In the genomic region with DNA sequence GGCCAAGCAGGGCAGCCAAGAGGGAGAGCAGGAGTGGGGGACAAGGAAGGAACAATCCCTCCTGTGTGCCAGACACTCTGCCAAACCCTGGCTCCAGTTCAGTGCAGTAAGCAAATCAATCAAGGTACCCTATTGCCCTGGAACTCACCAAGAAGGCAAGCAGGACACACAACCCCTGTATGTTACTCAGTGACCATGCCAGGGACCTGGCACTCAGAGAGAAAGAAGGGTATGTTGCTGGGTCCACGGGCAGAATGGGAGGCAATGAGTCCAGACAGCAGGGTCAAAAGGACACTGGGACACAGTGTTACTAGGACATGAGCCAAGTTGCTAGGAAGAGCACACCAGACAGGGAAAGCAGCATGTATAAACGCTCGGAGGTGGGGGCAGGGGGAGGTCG, we compare ENCODE assay signal across 15 mouse cellular contexts. TPM values are rescaled to one million over a fixed set of nuclear protein-coding genes. Genes with fewer than 3 reads are reported as not detected.
DNase-seq lines count a peak whose midpoint lies in the region; ATAC-seq and TF ChIP-seq lines count a peak whose summit lies in the region.
"Had no signal": no experiment of that assay in that cellular context is flagged by ENCODE, and none has a peak within 500 bp of the region (broad histone marks: within the 10 kb centered on the region; RNA-seq: fewer than 3 reads in every experiment).

No protein-coding gene starts in this region.

- H3K4me1 ChIP-seq in heart, postnatal 0 days (ENCODE audit: control insufficient read depth, insufficient read depth), result peaks cover 11% of the 10 kb centered on the region; the same call in 1 of the 2 replicates
- no peaks in the 10 kb centered on the region for H3K4me1 ChIP-seq in heart, embryonic 12.5 days (replicated peaks)
- peaks cover 6% of the 10 kb centered on the region; the same call in 1 of the 2 replicates for H3K4me1 ChIP-seq in liver, embryonic 13.5 days (replicated peaks)
- no peaks in the 10 kb centered on the region for H3K4me1 ChIP-seq in liver, embryonic 12.5 days
- peaks cover 2% of the 10 kb centered on the region; the same call in 1 of the 2 replicates for H3K4me1 ChIP-seq in hindbrain, embryonic 16.5 days (ENCODE audit: control insufficient read depth, insufficient read depth, low read depth, low read length)

- TF ChIP-seq CTCF in heart, postnatal 0 days (IDR thresholded peaks at IDR 0.05; ENCODE audit: low read depth), result no peak

- H3K9me3 ChIP-seq in heart, postnatal 0 days (replicated peaks; ENCODE audit: control insufficient read depth, low read length), result no peaks in the 10 kb centered on the region
- H3K9me3 ChIP-seq in heart, embryonic 12.5 days (replicated peaks), result no peaks in the 10 kb centered on the region
- H3K9me3 ChIP-seq in liver, embryonic 13.5 days (replicated peaks), result no peaks in the 10 kb centered on the region
- no peaks in the 10 kb centered on the region for H3K9me3 ChIP-seq in liver, embryonic 12.5 days (replicated peaks)
- H3K9me3 ChIP-seq in hindbrain, embryonic 16.5 days (ENCODE audit: control insufficient read depth, low read length), result no peaks in the 10 kb centered on the region
- H3K9me3 ChIP-seq: embryonic facial prominence, embryonic 12.5 days; limb, embryonic 12.5 days; midbrain, embryonic 13.5 days had no signal

- no peaks in the 10 kb centered on the region for H3K36me3 ChIP-seq in heart, postnatal 0 days (replicated peaks; ENCODE audit: control insufficient read depth, insufficient read depth, low read length)
- no peaks in the 10 kb centered on the region for H3K36me3 ChIP-seq in heart, embryonic 12.5 days
- H3K36me3 ChIP-seq in liver, embryonic 13.5 days, result no peaks in the 10 kb centered on the region
- H3K36me3 ChIP-seq in liver, embryonic 12.5 days, result no peaks in the 10 kb centered on the region
- no peaks in the 10 kb centered on the region for H3K36me3 ChIP-seq in hindbrain, embryonic 16.5 days (ENCODE audit: control insufficient read depth, insufficient read depth, low read length)
- H3K36me3 ChIP-seq: embryonic facial prominence, embryonic 12.5 days; limb, embryonic 12.5 days; midbrain, embryonic 13.5 days had no signal

- no peak for TF ChIP-seq EP300 in heart, postnatal 0 days (IDR thresholded peaks at IDR 0.05; ENCODE audit: low read depth)

- H3K27ac ChIP-seq in heart, postnatal 0 days (ENCODE audit: low read depth), result no peak overlapping the region
- no peak overlapping the region for H3K27ac ChIP-seq in heart, embryonic 12.5 days (ENCODE audit: poor library complexity, severe bottlenecking)
- no peak overlapping the region for H3K27ac ChIP-seq in liver, embryonic 13.5 days
- H3K27ac ChIP-seq in liver, embryonic 12.5 days, result no peak overlapping the region
- no peak overlapping the region for H3K27ac ChIP-seq in hindbrain, embryonic 16.5 days (ENCODE audit: low read depth, low read length)
- H3K27ac ChIP-seq: embryonic facial prominence, embryonic 12.5 days; limb, embryonic 12.5 days; macrophage; midbrain, embryonic 13.5 days had no signal

- no peak overlapping the region for H3K9ac ChIP-seq in heart, postnatal 0 days (replicated peaks; ENCODE audit: low read depth, low read length)
- no peak overlapping the region for H3K9ac ChIP-seq in heart, embryonic 12.5 days
- no peak overlapping the region for H3K9ac ChIP-seq in liver, embryonic 13.5 days
- no peak overlapping the region for H3K9ac ChIP-seq in liver, embryonic 12.5 days
- no peak overlapping the region for H3K9ac ChIP-seq in hindbrain, embryonic 16.5 days (ENCODE audit: low read depth, low read length)
- H3K9ac ChIP-seq: embryonic facial prominence, embryonic 12.5 days; limb, embryonic 12.5 days; midbrain, embryonic 13.5 days had no signal

- peak; percentile 46 for DNase-seq in heart, postnatal 0 days (ENCODE audit: low spot score)
- DNase-seq in liver, embryonic 13.5 days, result no peak
- DNase-seq in kidney, postnatal 36 days, result peak; percentile 63 to 83
- no peak for DNase-seq in right cerebral cortex, adult 18-20 months
- no peak for DNase-seq in thymus, postnatal 10 days (ENCODE audit: low spot score in 2 of 2)
- DNase-seq: adrenal gland, postnatal 14 days; cerebellum, postnatal 36 days had no signal

- H3K27me3 ChIP-seq in heart, postnatal 0 days (ENCODE audit: control insufficient read depth, insufficient read depth, low read length), result no peaks in the 10 kb centered on the region
- H3K27me3 ChIP-seq in heart, embryonic 12.5 days (replicated peaks), result no peaks in the 10 kb centered on the region; the same call in 1 of the 2 replicates
- H3K27me3 ChIP-seq in liver, embryonic 13.5 days, result no peaks in the 10 kb centered on the region
- H3K27me3 ChIP-seq in liver, embryonic 12.5 days (replicated peaks), result no peaks in the 10 kb centered on the region
- H3K27me3 ChIP-seq in hindbrain, embryonic 16.5 days (replicated peaks; ENCODE audit: control insufficient read depth, insufficient read depth, low read length), result no peaks in the 10 kb centered on the region
- H3K27me3 ChIP-seq: embryonic facial prominence, embryonic 12.5 days; limb, embryonic 12.5 days; midbrain, embryonic 13.5 days had no signal

- peak; percentile 60 for ATAC-seq in heart, postnatal 0 days (ENCODE audit: insufficient read depth, low read depth)
- no peak for ATAC-seq in heart, embryonic 12.5 days (ENCODE audit: insufficient number of reproducible peaks, low FRiP score)
- peak; percentile 33; the same call in 1 of the 2 replicates for ATAC-seq in liver, embryonic 13.5 days (ENCODE audit: low read depth)
- no peak for ATAC-seq in liver, embryonic 12.5 days
- peak; percentile 75 for ATAC-seq in hindbrain, embryonic 16.5 days
- ATAC-seq: midbrain, embryonic 13.5 days had no signal

- H3K4me3 ChIP-seq in heart, postnatal 0 days (ENCODE audit: low read depth, low read length), result no peak overlapping the region
- H3K4me3 ChIP-seq in heart, embryonic 12.5 days, result no peak overlapping the region
- no peak overlapping the region for H3K4me3 ChIP-seq in liver, embryonic 13.5 days (replicated peaks)
- no peak overlapping the region for H3K4me3 ChIP-seq in liver, embryonic 12.5 days
- H3K4me3 ChIP-seq in hindbrain, embryonic 16.5 days (ENCODE audit: low read length), result no peak overlapping the region
- H3K4me3 ChIP-seq: embryonic facial prominence, embryonic 12.5 days; limb, embryonic 12.5 days; midbrain, embryonic 13.5 days had no signal

- WGBS in heart, postnatal 0 days, result 16% methylated on average over 4 of the region's 4 CpGs
- WGBS in heart, embryonic 12.5 days, result 57% methylated on average over 4 of the region's 4 CpGs
- WGBS in liver, embryonic 13.5 days (ENCODE audit: insufficient replicate concordance), result 39% methylated on average over 4 of the region's 4 CpGs
- 41% methylated on average over 4 of the region's 4 CpGs for WGBS in liver, embryonic 12.5 days (ENCODE audit: insufficient replicate concordance)
- 59% methylated on average over 4 of the region's 4 CpGs for WGBS in hindbrain, embryonic 16.5 days

- no peak overlapping the region for H3K4me2 ChIP-seq in heart, postnatal 0 days (ENCODE audit: low read depth, low read length)
- H3K4me2 ChIP-seq in heart, embryonic 12.5 days, result no peak overlapping the region
- H3K4me2 ChIP-seq in liver, embryonic 13.5 days, result no peak overlapping the region
- H3K4me2 ChIP-seq in liver, embryonic 12.5 days, result no peak overlapping the region
- no peak overlapping the region for H3K4me2 ChIP-seq in hindbrain, embryonic 16.5 days (ENCODE audit: low read length)
- H3K4me2 ChIP-seq: embryonic facial prominence, embryonic 12.5 days; limb, embryonic 12.5 days; midbrain, embryonic 13.5 days had no signal

RNA-seq across cellular contexts. Expression of a gene that starts 14.7 kb away (rescaled TPM):
- 1.7 TPM in 1 of 2 replicates, not detected in the other for total RNA-seq in heart, postnatal 0 days (2014; rRNA removed; ENCODE audit: low replicate concordance)
- polyA plus RNA-seq in heart, postnatal 0 days (2015; fragmentation: Nextera tagmentation; extraction: Ambion mirVana), result 0.10 and 0.12 TPM in 2 replicates
- polyA plus RNA-seq in heart, embryonic 12.5 days (2016; fragmentation: Nextera tagmentation; extraction: Ambion mirVana), result 0.13 and 0.20 TPM in 2 replicates
- polyA plus RNA-seq in liver, embryonic 13.5 days (2015; fragmentation: Nextera tagmentation; extraction: Ambion mirVana), result 0.06 TPM in 1 of 2 replicates, not detected in the other
- 0.05 and 0.08 TPM in 2 replicates for polyA plus RNA-seq in liver, embryonic 12.5 days (2016; fragmentation: Nextera tagmentation; extraction: Ambion mirVana)
- polyA plus RNA-seq in hindbrain, embryonic 16.5 days (2015; fragmentation: Nextera tagmentation; extraction: Ambion mirVana), result 0.36 and 0.46 TPM in 2 replicates
- polyA plus RNA-seq: forebrain, embryonic 11.5 days; macrophage had no signal

RNA-seq across cellular contexts. Expression of a gene that starts 54.3 kb away (rescaled TPM):
- total RNA-seq in heart, postnatal 0 days (2014; rRNA removed; ENCODE audit: low replicate concordance), result 3.0 and 11.7 TPM in 2 replicates
- polyA plus RNA-seq in heart, postnatal 0 days (2015; fragmentation: Nextera tagmentation; extraction: Ambion mirVana), result 5.7 and 6.2 TPM in 2 replicates
- 10.3 and 10.9 TPM in 2 replicates for polyA plus RNA-seq in heart, embryonic 12.5 days (2016; fragmentation: Nextera tagmentation; extraction: Ambion mirVana)
- polyA plus RNA-seq in liver, embryonic 13.5 days (2015; fragmentation: Nextera tagmentation; extraction: Ambion mirVana), result 10.9 and 11.2 TPM in 2 replicates
- 11.1 and 11.8 TPM in 2 replicates for polyA plus RNA-seq in liver, embryonic 12.5 days (2016; fragmentation: Nextera tagmentation; extraction: Ambion mirVana)
- 43.4 and 45.9 TPM in 2 replicates for polyA plus RNA-seq in hindbrain, embryonic 16.5 days (2015; fragmentation: Nextera tagmentation; extraction: Ambion mirVana)

Comparison
In these comparisons a context has a peak if more than half of its experiments do, and no peak if none do; other contexts are left out.
1. ATAC-seq: peak in heart, postnatal 0 days (single experiment), liver, embryonic 13.5 days (single experiment) and hindbrain, embryonic 16.5 days (single experiment); none in heart, embryonic 12.5 days (single experiment) and liver, embryonic 12.5 days (single experiment).
2. DNase-seq: peak in heart, postnatal 0 days (single experiment) and kidney, postnatal 36 days (2 of 2); none in liver, embryonic 13.5 days (single experiment), right cerebral cortex, adult 18-20 months (single experiment) and thymus, postnatal 10 days (0 of 2).